Mouse (Mus musculus) C2C12 (cell line): ENCODE measurements at regions not wholly inside any gene's neighbourhood (a gene's known extent, or its start where the extent isn't known, plus 50 kb on each side); places are given as distances from the start of the nearest gene placed in this dataset.

Experiments used
- CEBPB ChIP-seq: IDR thresholded peaks from one replicate; pipeline ENCODE4 v1.6.1; 2011; ENCODE audit warnings: low read depth, mild to moderate bottlenecking, control low read depth, moderate library complexity
- CTCF ChIP-seq: IDR thresholded peaks from one replicate; pipeline ENCODE4 v1.5.1; 2011; ENCODE audit not compliant: control insufficient read depth, insufficient read depth, insufficient read length
- FOSL1 ChIP-seq: IDR thresholded peaks from one replicate; pipeline ENCODE4 v1.8.0; 2011; ENCODE audit warnings: mild to moderate bottlenecking, low read length; ENCODE audit not compliant: poor library complexity, insufficient read depth, severe bottlenecking
- MAX ChIP-seq: IDR thresholded peaks from one replicate; pipeline ENCODE4 v1.6.1; 2011; ENCODE audit warnings: mild to moderate bottlenecking, control low read depth
- MYOG ChIP-seq: IDR thresholded peaks from one replicate; pipeline ENCODE4 v1.6.1; 2011; ENCODE audit not compliant: control insufficient read depth, insufficient read length; ENCODE audit errors: extremely low read depth
- USF1 ChIP-seq: IDR thresholded peaks from one replicate; pipeline ENCODE4 v1.6.1; 2011; ENCODE audit warnings: low read depth, mild to moderate bottlenecking, control low read depth, moderate library complexity

DNA sequence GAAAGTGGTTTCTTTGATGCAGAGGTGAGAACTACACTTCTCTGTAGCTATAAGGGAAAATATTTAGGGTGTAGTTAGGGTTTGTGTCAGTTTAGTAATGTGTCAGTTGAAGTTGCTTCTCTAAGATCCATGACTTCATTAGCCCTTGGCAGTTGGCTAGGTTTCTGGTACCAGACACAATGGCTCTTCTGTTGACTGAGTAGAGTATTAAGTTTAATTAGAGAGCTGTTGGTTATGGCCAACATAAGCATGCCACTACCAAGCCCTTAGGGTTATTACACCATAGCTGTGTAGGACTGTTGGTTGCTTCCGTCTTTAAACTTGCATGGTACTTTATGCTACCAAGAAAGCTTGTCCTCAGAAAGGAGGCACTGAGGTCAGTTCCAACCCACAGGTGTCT lies 359.1 kb downstream of the Cps1 start:
- TF ChIP-seq CTCF (no peak), FOSL1 (no peak), USF1 (no peak), MAX (no peak), CEBPB (no peak), MYOG (no peak)
